In genomic region chr1:179606004-179606723, GRCm38 (mm10) we compare ENCODE assay signal across 28 mouse cellular contexts. TPM values are rescaled to one million over a fixed set of nuclear protein-coding genes. Genes with fewer than 3 reads are reported as not detected.
DNase-seq lines count a peak whose midpoint lies in the region; ATAC-seq lines count a peak whose summit lies in the region.
"Had no signal": no experiment of that assay in that cellular context is flagged by ENCODE, and none has a peak within 500 bp of the region (broad histone marks: within the 10 kb centered on the region; RNA-seq: fewer than 3 reads in every experiment).

No protein-coding gene starts in this region.

- H3K9ac ChIP-seq in heart, embryonic 16.5 days (ENCODE audit: low read length), result peak overlapping the region; percentile 24; the same call in 1 of the 2 replicates
- no peak overlapping the region for H3K9ac ChIP-seq in stomach, embryonic 15.5 days
- H3K9ac ChIP-seq in forebrain, embryonic 13.5 days, result no peak overlapping the region
- H3K9ac ChIP-seq: embryonic facial prominence, embryonic 13.5 days; forebrain, embryonic 12.5 days; hindbrain, embryonic 12.5 days; kidney, embryonic 15.5 days; limb, embryonic 15.5 days; liver, embryonic 14.5 days; lung, embryonic 14.5 days; midbrain, embryonic 15.5 days; neural tube, embryonic 15.5 days had no signal

- intact Hi-C loops in gastrocnemius, postnatal 36 days (cut with DNase I), result no loop called here

- ATAC-seq in heart, embryonic 16.5 days (replicated peaks; ENCODE audit: extremely low read depth, insufficient read depth, low FRiP score), result peak; percentile 90
- ATAC-seq in stomach, embryonic 15.5 days (ENCODE audit: insufficient read depth, low FRiP score, low read depth), result no peak
- no peak for ATAC-seq in forebrain, embryonic 13.5 days
- ATAC-seq: activated CD4-positive, CD25-positive, alpha-beta regulatory T cell, adult 4 months; intestine, postnatal 0 days; midbrain, embryonic 15.5 days had no signal

- peak overlapping the region; percentile 67 for H3K27ac ChIP-seq in heart, embryonic 10.5 days
- H3K27ac ChIP-seq in heart, embryonic 16.5 days (ENCODE audit: low read length), result peak overlapping the region; percentile 89
- peak overlapping the region; percentile 48; the same call in 1 of the 2 replicates for H3K27ac ChIP-seq in stomach, embryonic 15.5 days
- no peak overlapping the region for H3K27ac ChIP-seq in forebrain, embryonic 13.5 days
- H3K27ac ChIP-seq: embryonic facial prominence, embryonic 13.5 days; forebrain, embryonic 12.5 days; hindbrain, embryonic 12.5 days; kidney, embryonic 15.5 days; limb, embryonic 15.5 days; liver, embryonic 14.5 days; midbrain, embryonic 15.5 days; neural tube, embryonic 15.5 days had no signal

- peak overlapping the region; percentile 33 for H3K4me2 ChIP-seq in heart, embryonic 16.5 days (ENCODE audit: low read depth, low read length)
- H3K4me2 ChIP-seq in stomach, embryonic 15.5 days, result no peak overlapping the region
- H3K4me2 ChIP-seq in forebrain, embryonic 13.5 days, result no peak overlapping the region
- H3K4me2 ChIP-seq: embryonic facial prominence, embryonic 13.5 days; forebrain, embryonic 12.5 days; hindbrain, embryonic 12.5 days; kidney, embryonic 15.5 days; limb, embryonic 15.5 days; lung, embryonic 14.5 days; midbrain, embryonic 15.5 days; neural tube, embryonic 15.5 days had no signal

- H3K27me3 ChIP-seq in heart, embryonic 10.5 days (ENCODE audit: insufficient read depth, poor library complexity, severe bottlenecking), result no peaks in the 10 kb centered on the region
- H3K27me3 ChIP-seq in heart, embryonic 16.5 days (ENCODE audit: control insufficient read depth, insufficient read depth, low read length), result no peaks in the 10 kb centered on the region
- H3K27me3 ChIP-seq in stomach, embryonic 15.5 days (replicated peaks), result no peaks in the 10 kb centered on the region
- no peaks in the 10 kb centered on the region for H3K27me3 ChIP-seq in forebrain, embryonic 13.5 days
- H3K27me3 ChIP-seq: embryonic facial prominence, embryonic 13.5 days; forebrain, embryonic 12.5 days; hindbrain, embryonic 12.5 days; kidney, embryonic 15.5 days; limb, embryonic 15.5 days; midbrain, embryonic 15.5 days; neural tube, embryonic 15.5 days had no signal

- H3K4me3 ChIP-seq in heart, embryonic 10.5 days, result no peak overlapping the region
- H3K4me3 ChIP-seq in heart, embryonic 16.5 days (ENCODE audit: low read length), result no peak overlapping the region
- H3K4me3 ChIP-seq in stomach, embryonic 15.5 days (replicated peaks), result no peak overlapping the region
- no peak overlapping the region for H3K4me3 ChIP-seq in forebrain, embryonic 13.5 days
- H3K4me3 ChIP-seq: embryonic facial prominence, embryonic 13.5 days; erythroblast, embryonic 14.5 days; forebrain, embryonic 12.5 days; hindbrain, embryonic 12.5 days; kidney, embryonic 15.5 days; limb, embryonic 15.5 days; midbrain, embryonic 15.5 days; neural tube, embryonic 15.5 days had no signal

- WGBS in heart, embryonic 10.5 days, result 46% methylated on average over 9 of the region's 9 CpGs
- 30% methylated on average over 9 of the region's 9 CpGs for WGBS in heart, embryonic 16.5 days
- WGBS in stomach, embryonic 15.5 days, result 69% methylated on average over 9 of the region's 9 CpGs
- WGBS in forebrain, embryonic 13.5 days, result 89% methylated on average over 9 of the region's 9 CpGs

- peak; percentile 43 for DNase-seq in gastrocnemius, adult 18-20 months (ENCODE audit: low spot score)
- DNase-seq in gastrocnemius, postnatal 36 days, result no peak
- no peak for DNase-seq in heart, embryonic 10.5 days (ENCODE audit: low spot score)
- no peak for DNase-seq in heart, adult 11 months
- DNase-seq in frontal cortex, postnatal 14 days (ENCODE audit: low spot score in 2 of 2), result no peak
- DNase-seq: adrenal gland, postnatal 10 days; cerebellum, adult 2 months; cerebellum, postnatal 25 days; embryo, embryonic 11 days; gastrocnemius, postnatal 14 days; kidney, postnatal 36 days; lung, embryonic 14.5 days; right cerebral cortex, adult 18-20 months; thymus, postnatal 25 days had no signal

- H3K36me3 ChIP-seq in heart, embryonic 10.5 days, result peaks cover 17% of the 10 kb centered on the region
- peaks cover 12% of the 10 kb centered on the region; the same call in 1 of the 2 replicates for H3K36me3 ChIP-seq in heart, embryonic 16.5 days (ENCODE audit: control insufficient read depth, insufficient read depth)
- 0 out of 2 replicates have a peak, but pooled peaks cover 8% of the 10 kb centered on the region for H3K36me3 ChIP-seq in stomach, embryonic 15.5 days
- peaks cover 11% of the 10 kb centered on the region for H3K36me3 ChIP-seq in forebrain, embryonic 13.5 days (ENCODE audit: poor library complexity, severe bottlenecking)

- H3K4me1 ChIP-seq in heart, embryonic 10.5 days, result peaks cover 18% of the 10 kb centered on the region
- H3K4me1 ChIP-seq in heart, embryonic 16.5 days (ENCODE audit: control insufficient read depth, insufficient read depth, low read length), result peaks cover 9% of the 10 kb centered on the region
- no peaks in the 10 kb centered on the region for H3K4me1 ChIP-seq in stomach, embryonic 15.5 days
- H3K4me1 ChIP-seq in forebrain, embryonic 13.5 days, result no peaks in the 10 kb centered on the region
- H3K4me1 ChIP-seq: embryonic facial prominence, embryonic 13.5 days; forebrain, embryonic 12.5 days; kidney, embryonic 15.5 days; limb, embryonic 15.5 days; midbrain, embryonic 15.5 days had no signal

- no peaks in the 10 kb centered on the region for H3K9me3 ChIP-seq in heart, embryonic 10.5 days
- no peaks in the 10 kb centered on the region for H3K9me3 ChIP-seq in heart, embryonic 16.5 days (replicated peaks; ENCODE audit: control insufficient read depth, low read length)
- no peaks in the 10 kb centered on the region for H3K9me3 ChIP-seq in stomach, embryonic 15.5 days
- H3K9me3 ChIP-seq in forebrain, embryonic 13.5 days (replicated peaks), result no peaks in the 10 kb centered on the region
- H3K9me3 ChIP-seq: embryonic facial prominence, embryonic 13.5 days; forebrain, embryonic 12.5 days; hindbrain, embryonic 12.5 days; kidney, embryonic 15.5 days; limb, embryonic 15.5 days; midbrain, embryonic 15.5 days; neural tube, embryonic 15.5 days had no signal

RNA-seq across cellular contexts. Expression of gene Cnst, which starts 60.0 kb away (rescaled TPM):
- 10 to 100 TPM; 31.6 to 34.2 TPM for total RNA-seq in gastrocnemius, adult 18-20 months (2021)
- total RNA-seq in gastrocnemius, postnatal 36 days (2021), result 10 to 100 TPM; 25.2 to 26.6 TPM
- 15.9 and 18.9 TPM in 2 replicates for polyA plus RNA-seq in heart, embryonic 10.5 days (2016; fragmentation: Nextera tagmentation; extraction: Ambion mirVana)
- polyA plus RNA-seq in heart, embryonic 16.5 days (2015; fragmentation: Nextera tagmentation; extraction: Ambion mirVana), result 20.9 and 21.3 TPM in 2 replicates
- 13.9 and 14.9 TPM in 2 replicates for polyA plus RNA-seq in stomach, embryonic 15.5 days (2015; fragmentation: Nextera tagmentation; extraction: Ambion mirVana)
- 23.0 and 24.4 TPM in 2 replicates for polyA plus RNA-seq in forebrain, embryonic 13.5 days (2015; fragmentation: Nextera tagmentation; extraction: Ambion mirVana)
